Mouse (Mus musculus): ENCODE results near the gene Gm7682. TPM values are rescaled to one million over a fixed set of nuclear protein-coding genes. Genes with fewer than 3 reads are reported as not detected.
"Not testable (repeated sequence)": the region's sequence is repeated elsewhere in the genome, so short reads cannot be mapped to it uniquely, and the experiment has no call there.

The Gm7682 gene
- polyA plus RNA-seq (2014; fragmentation: Nextera tagmentation; extraction: Ambion mirVana): not detected in 2 replicates

DNA sequence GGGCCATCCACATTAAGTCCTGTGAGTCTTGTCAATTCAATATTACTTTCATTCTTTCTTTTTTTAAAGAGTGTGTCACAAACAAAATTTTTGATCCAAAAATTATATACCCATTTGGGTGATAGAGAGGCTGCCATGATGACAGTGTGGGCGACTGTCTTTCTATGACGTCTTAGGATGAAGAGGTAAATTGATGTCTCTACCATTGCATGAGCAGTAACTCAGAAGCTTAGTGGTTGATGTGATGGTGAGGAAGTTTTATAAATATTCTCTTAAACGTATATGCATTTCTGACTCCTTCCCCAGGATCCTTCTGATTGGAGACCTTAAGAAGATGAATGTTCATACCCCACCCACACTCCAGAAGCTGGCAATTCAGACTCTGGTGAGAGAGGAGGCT, at the start of gene Gm7682:
Gm7682 (plus strand) TSS at position 301 of the 400 bp plus-strand sequence.
- H3K4me3 ChIP-seq (ENCODE audit: low read depth, low read length); H3K4me1 ChIP-seq (ENCODE audit: control insufficient read depth, insufficient read depth, low read length); H3K36me3 ChIP-seq (ENCODE audit: control insufficient read depth, insufficient read depth, low read length); H3K9ac ChIP-seq (ENCODE audit: low read length); ATAC-seq (ENCODE audit: low FRiP score); H3K4me2 ChIP-seq; H3K27me3 ChIP-seq (ENCODE audit: control insufficient read depth, insufficient read depth, low read length); H3K9me3 ChIP-seq (ENCODE audit: control insufficient read depth, low read length); DNase-seq (ENCODE audit: low spot score, missing footprints); H3K27ac ChIP-seq (ENCODE audit: low read depth, low read length): not testable (repeated sequence)
- WGBS: no CpG with 5 or more reads among the region's 3 CpGs

Other genes with a start within 250 kb of the Gm7682 start
- not detected in 2 replicates for gene Gm3106, start 227.8 kb upstream of the Gm7682 start, polyA plus RNA-seq (2014; fragmentation: Nextera tagmentation; extraction: Ambion mirVana)
- gene A430089I19Rik, start 139.0 kb upstream of the Gm7682 start, polyA plus RNA-seq (2014; fragmentation: Nextera tagmentation; extraction: Ambion mirVana): not detected in 2 replicates
- gene Gm6502, start 131.3 kb upstream of the Gm7682 start, polyA plus RNA-seq (2014; fragmentation: Nextera tagmentation; extraction: Ambion mirVana): not detected in 2 replicates
- not detected in 2 replicates for gene AA792892, start 106.0 kb upstream of the Gm7682 start, polyA plus RNA-seq (2014; fragmentation: Nextera tagmentation; extraction: Ambion mirVana)
- not detected in 2 replicates for gene Gm3139, start 80.5 kb downstream of the Gm7682 start, polyA plus RNA-seq (2014; fragmentation: Nextera tagmentation; extraction: Ambion mirVana)
- gene Gm3147, start 170.6 kb downstream of the Gm7682 start, polyA plus RNA-seq (2014; fragmentation: Nextera tagmentation; extraction: Ambion mirVana): not detected in 2 replicates
- gene Gm6509, start 178.2 kb downstream of the Gm7682 start, polyA plus RNA-seq (2014; fragmentation: Nextera tagmentation; extraction: Ambion mirVana): not detected in 2 replicates
- gene Gm6205, start 202.6 kb downstream of the Gm7682 start, polyA plus RNA-seq (2014; fragmentation: Nextera tagmentation; extraction: Ambion mirVana): not detected in 2 replicates

Data from midbrain, embryonic 11.5 days (tissue).